Mouse (Mus musculus) thymus, adult 2 months (tissue): ENCODE data around the gene Naa20. TPM values are rescaled to one million over a fixed set of nuclear protein-coding genes. Genes with fewer than 3 reads are reported as not detected.
"Not testable (repeated sequence)": the region's sequence is repeated elsewhere in the genome, so short reads cannot be mapped to it uniquely, and the experiment has no call there.

Source experiments
- DNase-seq: peaks from one replicate; pipeline ENCODE4 v3.0.0; 2021
- H3K27ac ChIP-seq: fragments of 200-500 bp; 2 replicates; pipeline ENCODE4 v1.5.1; 2012; ENCODE audit warnings: low read length, control low read depth; ENCODE audit not compliant: control insufficient read depth, insufficient read depth
- H3K27me3 ChIP-seq: fragments of 200-500 bp; 2 replicates; pipeline ENCODE4 v1.6.1; 2012; ENCODE audit warnings: mild to moderate bottlenecking, low read length, moderate library complexity, mixed read lengths; ENCODE audit not compliant: control insufficient read depth, insufficient read depth
- H3K36me3 ChIP-seq: fragments of 200-500 bp; 2 replicates; pipeline ENCODE4 v1.6.1; 2012; ENCODE audit warnings: mild to moderate bottlenecking, low read length, moderate library complexity; ENCODE audit not compliant: control insufficient read depth, insufficient read depth
- H3K4me1 ChIP-seq: fragments of 200-500 bp; replicated peaks from 2 replicates; pipeline ENCODE4 v1.6.1; 2012; ENCODE audit warnings: low read length; ENCODE audit not compliant: control insufficient read depth, insufficient read depth
- H3K4me3 ChIP-seq: fragments of 200-500 bp; 2 replicates; pipeline ENCODE4 v1.5.1; 2012; ENCODE audit warnings: mild to moderate bottlenecking, low read length, control low read depth, moderate library complexity; ENCODE audit not compliant: control insufficient read depth, insufficient read depth
- CTCF ChIP-seq: fragments of 200-500 bp; IDR thresholded peaks from 2 replicates; pipeline ENCODE4 v1.5.1; 2012; ENCODE audit warnings: mild to moderate bottlenecking, control low read depth, low read length, moderate library complexity, borderline replicate concordance; ENCODE audit not compliant: control insufficient read depth, poor library complexity, insufficient read depth; ENCODE audit errors: extremely low read depth
- POLR2A ChIP-seq: fragments of 200-500 bp; IDR thresholded peaks from 2 replicates; pipeline ENCODE4 v1.6.1; 2012; ENCODE audit warnings: mild to moderate bottlenecking, low read length, control low read depth, moderate library complexity; ENCODE audit not compliant: control insufficient read depth, poor library complexity, insufficient read depth; ENCODE audit errors: extremely low read depth
- WGBS: fragments of 180-500 bp; shearing (Covaris S2); methylation state at CpG from one replicate; pipeline ENCODE4 v1.1.7; 2018; 5-methylcytosine and 5-hydroxymethylcytosine counted together
- polyA plus RNA-seq: library from polyadenylated mRNA; depleted of rRNA; stranded (reverse); fragments of >200 nt; gene quantifications from 2 replicates; pipeline ENCODE4 v1.2.3, GENCODE M21; 2012

Naa20 gene
- polyA plus RNA-seq, 1 experiment, result 30.1 TPM

DNA sequence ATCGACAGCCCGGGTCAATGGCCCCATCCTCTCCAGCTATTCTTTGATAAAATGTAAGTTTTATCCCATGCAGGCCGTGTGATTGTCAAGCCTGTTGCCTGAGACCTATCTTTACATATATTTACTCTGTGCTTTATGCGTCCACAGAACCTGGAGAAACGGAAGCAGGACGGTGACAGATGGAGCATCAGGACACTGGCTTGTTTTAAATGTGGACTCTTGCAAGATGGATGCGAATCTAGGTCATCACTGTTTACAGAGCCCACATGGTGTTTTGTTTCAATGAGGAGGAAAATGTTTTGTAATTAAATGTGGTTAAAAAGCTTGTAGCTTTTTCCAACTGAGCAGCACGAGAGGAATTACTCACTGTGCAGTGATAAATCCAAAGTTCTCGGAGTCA, 3.8 kb upstream of the Naa20 start:
- H3K36me3 ChIP-seq, result no peaks in the 10 kb centered on the region
- no peaks in the 10 kb centered on the region for H3K4me1 ChIP-seq
- no peak overlapping the region for H3K4me3 ChIP-seq
- H3K27ac ChIP-seq, result no peak overlapping the region
- no peak for TF ChIP-seq POLR2A
- TF ChIP-seq CTCF, result no peak
- DNase-seq, result no peak
- H3K27me3 ChIP-seq, result no peaks in the 10 kb centered on the region
- WGBS, result 95% methylated on average over 9 of the region's 9 CpGs

DNA sequence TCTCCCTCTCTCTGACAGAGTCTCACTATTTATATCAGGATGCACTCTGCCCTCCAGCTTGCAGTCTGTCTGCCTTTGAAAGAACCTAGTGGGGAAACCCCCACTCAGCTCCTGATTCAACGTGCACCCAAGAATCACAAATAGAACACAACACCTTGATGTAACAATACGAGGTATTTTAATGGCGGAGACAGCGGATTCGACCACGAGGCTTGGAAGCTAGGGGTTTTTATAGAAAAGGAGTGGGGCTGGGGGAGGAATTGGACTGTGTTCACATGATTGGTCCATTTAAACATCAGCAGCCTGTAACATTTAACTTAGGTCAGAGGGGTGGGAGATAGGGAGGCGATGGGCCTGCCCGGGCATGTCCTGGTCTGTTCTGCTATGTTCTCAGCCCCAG, 1.6 kb upstream of the Naa20 start:
- H3K4me1 ChIP-seq, H3K4me3 ChIP-seq, H3K27me3 ChIP-seq, DNase-seq, H3K27ac ChIP-seq, H3K36me3 ChIP-seq: not testable (repeated sequence)
- WGBS, result 87% methylated on average over 8 of the region's 8 CpGs

DNA sequence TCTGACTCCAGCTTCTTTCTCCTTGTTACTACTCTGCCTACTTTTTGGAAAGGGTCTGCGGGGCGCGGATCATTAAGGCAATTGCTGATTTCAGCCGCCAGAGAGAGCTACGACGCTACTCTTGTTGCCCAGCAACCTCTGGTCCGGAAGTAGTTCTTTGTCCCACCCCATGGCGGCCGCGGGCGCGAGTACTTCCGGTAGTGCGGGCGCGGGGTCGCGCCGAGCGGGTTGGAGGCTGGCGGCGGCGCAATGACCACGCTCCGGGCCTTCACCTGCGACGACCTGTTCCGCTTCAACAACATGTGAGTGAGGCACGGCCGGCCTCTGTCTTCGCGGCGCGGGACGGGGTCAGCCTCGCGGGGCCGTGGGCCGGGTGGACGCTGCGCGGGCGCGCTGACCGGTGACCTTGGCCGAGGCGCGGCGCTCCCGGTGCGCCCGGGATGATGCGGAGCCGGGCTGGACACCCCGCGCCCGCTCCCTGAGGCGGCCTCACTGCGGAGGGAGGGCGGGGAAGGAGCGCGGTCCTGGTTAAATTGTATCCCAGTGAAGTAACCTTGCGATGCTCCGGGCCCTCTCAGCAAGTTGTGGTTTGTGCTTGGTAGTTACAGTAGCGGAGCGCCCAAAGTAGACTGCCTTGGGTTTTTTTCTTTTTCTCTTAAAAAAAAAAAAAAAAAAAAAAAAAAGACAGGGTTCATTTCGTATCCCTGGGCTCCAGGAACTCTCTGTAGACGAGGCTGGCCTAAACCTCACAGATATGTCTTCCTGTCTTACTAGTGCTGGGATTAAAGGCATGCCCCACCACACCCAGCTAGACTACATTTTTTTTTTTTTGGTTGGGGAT, 1.4 kb downstream of the Naa20 start:
- H3K27me3 ChIP-seq, result no peaks in the 10 kb centered on the region
- peaks cover 4% of the 10 kb centered on the region for H3K4me1 ChIP-seq
- TF ChIP-seq CTCF, result peak; percentile 68; the same call in 1 of the 2 replicates
- peak; percentile 73 for TF ChIP-seq POLR2A
- no peak overlapping the region for H3K27ac ChIP-seq
- peak; percentile 90 for DNase-seq
- H3K4me3 ChIP-seq, result peak overlapping the region; percentile 72
- under 1% methylated on average over 68 of the region's 68 CpGs for WGBS
- 0 out of 2 replicates have a peak, but pooled peaks cover 3% of the 10 kb centered on the region for H3K36me3 ChIP-seq

DNA sequence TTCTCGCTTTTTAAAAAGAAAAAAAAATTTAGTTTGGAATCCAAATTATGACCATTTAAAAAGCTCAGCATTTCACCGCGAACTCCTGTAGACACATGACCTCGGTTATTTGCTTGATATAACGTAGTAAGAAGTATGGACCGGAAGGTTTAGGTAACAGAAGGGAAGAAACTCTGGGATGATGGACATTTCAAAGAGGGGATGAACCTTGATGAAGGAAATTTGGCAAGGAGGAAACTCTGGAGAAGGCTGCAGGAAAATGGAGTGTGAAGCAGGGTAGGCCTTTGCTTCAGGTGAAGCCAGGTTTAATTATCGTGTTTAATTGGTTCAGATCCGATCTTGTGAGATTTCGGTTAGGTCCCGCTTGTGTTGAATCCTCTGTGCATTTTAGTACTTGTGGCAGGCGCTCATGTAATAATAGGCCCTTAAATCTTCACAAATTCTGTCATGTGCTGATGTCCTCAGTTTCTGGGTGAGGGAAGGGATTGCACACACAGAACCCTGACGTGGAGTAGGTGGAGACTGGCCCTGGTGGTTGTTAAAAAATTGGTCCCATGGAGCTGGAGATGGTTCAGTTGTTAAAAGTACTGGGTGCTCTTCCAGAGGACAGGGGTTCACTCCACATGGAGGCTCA, 2.2 kb downstream of the Naa20 start:
- H3K4me3 ChIP-seq, result no peak overlapping the region

DNA sequence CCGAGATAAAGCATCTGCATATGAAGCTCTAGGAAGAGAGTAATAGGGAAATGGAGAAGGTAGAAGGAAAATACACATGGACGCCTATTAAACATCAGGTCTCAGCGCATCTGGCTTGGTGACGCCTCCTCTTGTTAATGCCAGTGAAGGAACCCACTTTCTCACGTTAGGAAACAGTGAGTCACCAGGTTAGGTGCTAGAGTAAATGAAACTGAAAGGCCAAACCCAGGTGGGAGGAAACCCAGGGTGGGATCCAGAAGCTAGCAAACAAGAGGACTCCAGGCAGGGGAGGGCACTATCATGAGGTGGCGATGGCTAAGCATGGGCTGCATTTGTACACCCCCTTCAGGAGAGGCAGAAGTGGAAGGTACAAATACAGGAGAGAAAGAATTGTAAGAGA, 3.3 kb downstream of the Naa20 start:
- Histone ChIP-seq H3K4me1 (peaks cover 4% of the 10 kb centered on the region), H3K27me3 (no peaks in the 10 kb centered on the region), H3K4me3 (no peak overlapping the region), H3K27ac (no peak overlapping the region), H3K36me3 (peaks cover 15% of the 10 kb centered on the region)
- DNase-seq, result no peak
- TF ChIP-seq CTCF (no peak), POLR2A (no peak)
- 75% methylated on average over 6 of the region's 6 CpGs for WGBS

More for the DNA sequence above, 2.2 kb downstream of the Naa20 start:
- WGBS, result 39% methylated on average over 12 of the region's 12 CpGs
- Histone ChIP-seq H3K27me3 (no peaks in the 10 kb centered on the region), H3K27ac (no peak overlapping the region), H3K4me1 (peaks cover 4% of the 10 kb centered on the region), H3K36me3 (peaks cover 7% of the 10 kb centered on the region; the same call in 1 of the 2 replicates)
- DNase-seq, result no peak
- no peak for TF ChIP-seq POLR2A
- no peak for TF ChIP-seq CTCF

DNA sequence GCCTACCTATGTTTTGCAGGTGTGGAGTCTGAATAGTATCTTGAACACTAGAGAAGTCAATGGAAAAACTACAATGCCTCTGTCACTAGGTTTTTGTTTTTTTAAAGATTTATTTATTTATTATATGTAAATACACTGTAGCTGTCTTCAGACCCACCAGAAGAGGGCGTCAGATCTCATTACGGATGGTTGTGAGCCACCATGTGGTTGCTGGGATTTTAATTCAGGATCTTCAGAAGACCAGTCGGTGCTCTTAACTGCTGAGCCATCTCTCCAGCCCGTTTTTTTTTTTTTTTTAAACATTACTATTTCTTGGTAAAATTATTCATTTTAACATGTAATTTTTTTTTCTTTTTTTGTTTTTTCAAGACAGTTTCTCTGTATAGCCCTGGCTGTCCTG, 4.0 kb downstream of the Naa20 start:
- not testable (repeated sequence) for H3K27me3 ChIP-seq, H3K27ac ChIP-seq, H3K4me3 ChIP-seq, H3K4me1 ChIP-seq, DNase-seq
- WGBS, result 66% methylated on average over 4 of the region's 4 CpGs
- H3K36me3 ChIP-seq, result peaks cover 23% of the 10 kb centered on the region
